Mouse (Mus musculus) heart, embryonic 10.5 days (tissue): ENCODE data around the gene Npnt. TPM values are rescaled to one million over a fixed set of nuclear protein-coding genes. Genes with fewer than 3 reads are reported as not detected.

Experiments used
- DNase-seq: peaks from one replicate; pipeline ENCODE4 v3.0.0-alpha.2; 2017; ENCODE audit warnings: low spot score
- H3K27ac ChIP-seq: fragments of 300-500 bp; sonication (generic); 2 replicates; pipeline ENCODE4 v1.5.1; 2016; ENCODE audit warnings: mild to moderate bottlenecking
- H3K27me3 ChIP-seq: fragments of 300-500 bp; sonication (generic); 2 replicates; pipeline ENCODE4 v1.6.1; 2016; ENCODE audit warnings: mild to moderate bottlenecking; ENCODE audit not compliant: poor library complexity, insufficient read depth, severe bottlenecking
- H3K36me3 ChIP-seq: fragments of 300-500 bp; sonication (generic); 2 replicates; pipeline ENCODE4 v1.6.1; 2016; ENCODE audit warnings: mild to moderate bottlenecking, moderate library complexity
- H3K4me1 ChIP-seq: fragments of 300-500 bp; sonication (generic); 2 replicates; pipeline ENCODE4 v1.6.1; 2016; ENCODE audit warnings: mild to moderate bottlenecking
- H3K4me3 ChIP-seq: fragments of 300-500 bp; sonication (generic); 2 replicates; pipeline ENCODE4 v1.5.1; 2016; ENCODE audit warnings: mild to moderate bottlenecking, moderate library complexity
- H3K9me3 ChIP-seq: fragments of 300-500 bp; sonication (generic); 2 replicates; pipeline ENCODE4 v1.6.1; 2016; ENCODE audit warnings: mild to moderate bottlenecking, moderate library complexity
- WGBS: fragments of 180-500 bp; shearing (Covaris S2); methylation state at CpG from one replicate; pipeline ENCODE4 v1.1.7; 2016; 5-methylcytosine and 5-hydroxymethylcytosine counted together
- polyA plus RNA-seq: library from polyadenylated mRNA; unstranded; fragments of >200 nt; fragmentation: Nextera tagmentation; extraction: Ambion mirVana; gene quantifications from 2 replicates; pipeline ENCODE4 v1.2.1, GENCODE M21; 2016

The Npnt gene
- polyA plus RNA-seq, 1 experiment from 2014 or later: 26.3 TPM

- no peak overlapping the region for H3K4me3 ChIP-seq
- peaks cover 22% of the 10 kb centered on the region; the same call in 1 of the 2 replicates for H3K4me1 ChIP-seq
- no peak overlapping the region for H3K27ac ChIP-seq
- 71% methylated on average over 9 of the region's 9 CpGs for WGBS
- H3K36me3 ChIP-seq: no peaks in the 10 kb centered on the region
- no peaks in the 10 kb centered on the region for H3K9me3 ChIP-seq
- H3K27me3 ChIP-seq: no peaks in the 10 kb centered on the region
- no peak for DNase-seq
Measured at GRCm38 (mm10) chr3:132928186-132928585, 21.9 kb downstream of the Npnt start.

- DNase-seq: no peak
- WGBS: 91% methylated on average over 3 of the region's 3 CpGs
- Histone ChIP-seq H3K4me3 (no peak overlapping the region), H3K27me3 (no peaks in the 10 kb centered on the region), H3K36me3 (no peaks in the 10 kb centered on the region), H3K4me1 (no peaks in the 10 kb centered on the region), H3K9me3 (no peaks in the 10 kb centered on the region), H3K27ac (no peak overlapping the region)
Measured at GRCm38 (mm10) chr3:132919798-132920197, 30.3 kb downstream of the Npnt start.

- Histone ChIP-seq H3K36me3 (no peaks in the 10 kb centered on the region), H3K9me3 (no peaks in the 10 kb centered on the region), H3K27me3 (no peaks in the 10 kb centered on the region), H3K4me3 (no peak overlapping the region), H3K4me1 (0 out of 2 replicates have a peak, but pooled peaks cover under 1% of the 10 kb centered on the region), H3K27ac (no peak overlapping the region)
- 81% methylated on average over 11 of the region's 11 CpGs for WGBS
- peak; percentile 64 for DNase-seq
Measured at GRCm38 (mm10) chr3:132919240-132919639, 30.9 kb downstream of the Npnt start.

GRCm38 (mm10) chr3:132917356-132918090 lies 32.6 kb downstream of the Npnt start:
- no peak for DNase-seq
- H3K36me3 ChIP-seq: no peaks in the 10 kb centered on the region
- H3K27ac ChIP-seq: no peak overlapping the region
- 82% methylated on average over 9 of the region's 9 CpGs for WGBS
- H3K4me3 ChIP-seq: no peak overlapping the region
- H3K9me3 ChIP-seq: no peaks in the 10 kb centered on the region
- H3K27me3 ChIP-seq: no peaks in the 10 kb centered on the region
- peaks cover 13% of the 10 kb centered on the region for H3K4me1 ChIP-seq

GRCm38 (mm10) chr3:132915661-132916060 lies 34.4 kb downstream of the Npnt start:
- H3K27ac ChIP-seq: no peak overlapping the region
- no peaks in the 10 kb centered on the region for H3K36me3 ChIP-seq
- no peak overlapping the region for H3K4me3 ChIP-seq
- H3K9me3 ChIP-seq: no peaks in the 10 kb centered on the region
- H3K4me1 ChIP-seq: peaks cover 17% of the 10 kb centered on the region
- peak; percentile 64 for DNase-seq
- no peaks in the 10 kb centered on the region for H3K27me3 ChIP-seq
- WGBS: 85% methylated on average over 9 of the region's 9 CpGs

GRCm38 (mm10) chr3:132912420-132912819 lies 37.7 kb downstream of the Npnt start:
- H3K9me3 ChIP-seq: no peaks in the 10 kb centered on the region
- 74% methylated on average over 2 of the region's 2 CpGs for WGBS
- H3K27me3 ChIP-seq: no peaks in the 10 kb centered on the region
- H3K4me3 ChIP-seq: no peak overlapping the region
- DNase-seq: no peak
- peaks cover 29% of the 10 kb centered on the region for H3K4me1 ChIP-seq
- no peak overlapping the region for H3K27ac ChIP-seq
- no peaks in the 10 kb centered on the region for H3K36me3 ChIP-seq

GRCm38 (mm10) chr3:132911716-132912115 lies 38.4 kb downstream of the Npnt start:
- Histone ChIP-seq H3K4me1 (peaks cover 29% of the 10 kb centered on the region), H3K36me3 (no peaks in the 10 kb centered on the region), H3K9me3 (no peaks in the 10 kb centered on the region), H3K27ac (no peak overlapping the region), H3K4me3 (no peak overlapping the region), H3K27me3 (no peaks in the 10 kb centered on the region)
- DNase-seq: no peak
- 52% methylated on average over 4 of the region's 4 CpGs for WGBS

GRCm38 (mm10) chr3:132910727-132911126 lies 39.4 kb downstream of the Npnt start:
- 79% methylated on average over 5 of the region's 5 CpGs for WGBS
- DNase-seq: no peak
- no peaks in the 10 kb centered on the region for H3K9me3 ChIP-seq

GRCm38 (mm10) chr3:132909736-132910135 lies 40.4 kb downstream of the Npnt start:
- peak; percentile 74 for DNase-seq
- 33% methylated on average over 12 of the region's 12 CpGs for WGBS
- Histone ChIP-seq H3K27me3 (no peaks in the 10 kb centered on the region), H3K27ac (0 out of 2 replicates have a peak overlapping the region, but pooled peaks have one; percentile 3), H3K9me3 (no peaks in the 10 kb centered on the region), H3K4me3 (peak overlapping the region; percentile 32; the same call in 1 of the 2 replicates), H3K36me3 (peaks cover under 1% of the 10 kb centered on the region; the same call in 1 of the 2 replicates), H3K4me1 (peaks cover 29% of the 10 kb centered on the region)

More at GRCm38 (mm10) chr3:132910727-132911126, 39.4 kb downstream of the Npnt start:
- Histone ChIP-seq H3K27ac (no peak overlapping the region), H3K36me3 (no peaks in the 10 kb centered on the region), H3K27me3 (no peaks in the 10 kb centered on the region), H3K4me1 (peaks cover 29% of the 10 kb centered on the region), H3K4me3 (no peak overlapping the region)

- Histone ChIP-seq H3K4me1 (peaks cover 16% of the 10 kb centered on the region), H3K27ac (no peak overlapping the region), H3K4me3 (no peak overlapping the region), H3K27me3 (no peaks in the 10 kb centered on the region), H3K36me3 (peaks cover 7% of the 10 kb centered on the region; the same call in 1 of the 2 replicates), H3K9me3 (no peaks in the 10 kb centered on the region)
- WGBS: 87% methylated on average over 8 of the region's 8 CpGs
- no peak for DNase-seq
Measured at GRCm38 (mm10) chr3:132907506-132908203, 42.4 kb downstream of the Npnt start.

- WGBS: 85% methylated on average over 7 of the region's 7 CpGs
- H3K27me3 ChIP-seq: no peaks in the 10 kb centered on the region
- no peaks in the 10 kb centered on the region for H3K9me3 ChIP-seq
Measured at GRCm38 (mm10) chr3:132905224-132905930, 44.7 kb downstream of the Npnt start.

GRCm38 (mm10) chr3:132903386-132903785 lies 46.7 kb downstream of the Npnt start:
- Histone ChIP-seq H3K4me3 (no peak overlapping the region), H3K4me1 (no peaks in the 10 kb centered on the region), H3K9me3 (no peaks in the 10 kb centered on the region), H3K36me3 (peaks cover 7% of the 10 kb centered on the region; the same call in 1 of the 2 replicates), H3K27me3 (no peaks in the 10 kb centered on the region), H3K27ac (no peak overlapping the region)
- DNase-seq: no peak
- WGBS: 94% methylated on average over 11 of the region's 11 CpGs

More at GRCm38 (mm10) chr3:132905224-132905930, 44.7 kb downstream of the Npnt start:
- H3K27ac ChIP-seq: no peak overlapping the region
- no peak overlapping the region for H3K4me3 ChIP-seq
- DNase-seq: no peak
- peaks cover 10% of the 10 kb centered on the region for H3K4me1 ChIP-seq
- peaks cover 7% of the 10 kb centered on the region; the same call in 1 of the 2 replicates for H3K36me3 ChIP-seq
